Mouse (Mus musculus): Measurements from ENCODE around the gene A430078G23Rik. TPM values are rescaled to one million over a fixed set of nuclear protein-coding genes. Genes with fewer than 3 reads are reported as not detected.

Gene A430078G23Rik
- polyA plus RNA-seq, 1 experiment: 3.1 TPM

GRCm38 (mm10) chr8:3368091-3368490, 14.9 kb downstream of the A430078G23Rik start:
- no peak for DNase-seq
- TF ChIP-seq POLR2A (IDR thresholded peaks at IDR 0.05; ENCODE audit: borderline replicate concordance, extremely low read depth, low read depth, low read length) (no peak), CTCF (IDR thresholded peaks at IDR 0.05; ENCODE audit: insufficient read depth, low read length) (no peak)
- 42% methylated on average over 1 of the region's 1 CpGs for WGBS
- H3K4me1 ChIP-seq (ENCODE audit: control insufficient read depth, insufficient read depth, low read length): no peaks in the 10 kb centered on the region
- no peak overlapping the region for H3K4me3 ChIP-seq (replicated peaks; ENCODE audit: extremely low read depth, low read depth, low read length)

DNA sequence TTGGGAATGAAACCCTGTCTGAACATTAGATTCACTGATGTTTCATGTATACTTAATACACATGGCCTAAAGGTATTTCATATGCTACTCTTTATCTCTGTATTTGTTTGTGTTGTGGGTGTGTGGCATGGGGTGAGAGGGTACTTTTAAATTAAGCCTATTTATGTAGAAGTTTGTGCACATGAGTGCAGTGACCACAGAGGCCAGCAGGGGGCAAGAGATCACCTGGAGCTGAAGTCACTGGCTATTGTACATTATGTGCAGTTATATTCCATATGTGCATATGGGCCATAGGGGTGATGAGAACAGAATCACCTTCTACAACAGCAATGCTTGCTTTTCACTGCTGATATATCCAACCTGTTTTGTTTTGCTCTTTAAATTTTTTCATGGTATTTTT, 22.5 kb downstream of the A430078G23Rik start:
- H3K4me3 ChIP-seq (replicated peaks; ENCODE audit: extremely low read depth, low read depth, low read length): no peak overlapping the region
- DNase-seq: no peak
- TF ChIP-seq POLR2A (IDR thresholded peaks at IDR 0.05; ENCODE audit: borderline replicate concordance, extremely low read depth, low read depth, low read length) (no peak), CTCF (IDR thresholded peaks at IDR 0.05; ENCODE audit: insufficient read depth, low read length) (peak; percentile 29; the same call in 1 of the 2 replicates)
- H3K4me1 ChIP-seq (ENCODE audit: control insufficient read depth, insufficient read depth, low read length): no peaks in the 10 kb centered on the region

DNA sequence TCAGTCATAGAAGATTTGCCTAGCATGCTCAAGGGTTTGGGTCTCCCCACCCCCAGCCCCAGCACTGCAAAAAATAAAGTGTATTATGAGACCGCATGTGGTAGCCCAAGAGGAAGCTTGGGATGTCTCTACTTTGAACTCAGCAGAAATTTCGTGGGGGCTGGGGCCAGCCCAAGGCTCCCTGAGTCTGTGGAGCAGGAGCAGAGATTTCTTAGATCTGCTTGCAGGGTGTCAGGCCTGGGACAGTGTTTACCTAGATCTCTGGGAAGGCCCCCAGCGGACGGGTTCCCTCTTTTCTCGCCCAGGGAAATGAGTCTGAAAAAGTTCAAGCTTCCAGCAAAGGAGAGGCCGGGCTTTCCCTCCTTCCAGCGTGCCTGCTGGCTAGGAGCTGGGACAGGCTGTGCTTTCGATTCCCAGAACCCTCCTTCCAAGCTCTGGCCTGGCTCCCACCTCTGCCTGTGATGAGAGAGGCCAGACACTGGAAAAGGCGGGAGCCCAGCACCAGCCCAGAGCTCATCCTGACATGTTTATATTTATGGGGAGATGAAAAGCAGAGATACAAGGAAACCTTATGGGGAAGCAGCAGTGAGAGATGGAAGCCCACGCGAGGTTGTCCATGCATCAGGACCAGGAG, 23.5 kb downstream of the A430078G23Rik start:
- 38% methylated on average over 11 of the region's 11 CpGs for WGBS
- no peak for DNase-seq
- TF ChIP-seq POLR2A (IDR thresholded peaks at IDR 0.05; ENCODE audit: borderline replicate concordance, extremely low read depth, low read depth, low read length) (no peak), CTCF (IDR thresholded peaks at IDR 0.05; ENCODE audit: insufficient read depth, low read length) (no peak)

DNA sequence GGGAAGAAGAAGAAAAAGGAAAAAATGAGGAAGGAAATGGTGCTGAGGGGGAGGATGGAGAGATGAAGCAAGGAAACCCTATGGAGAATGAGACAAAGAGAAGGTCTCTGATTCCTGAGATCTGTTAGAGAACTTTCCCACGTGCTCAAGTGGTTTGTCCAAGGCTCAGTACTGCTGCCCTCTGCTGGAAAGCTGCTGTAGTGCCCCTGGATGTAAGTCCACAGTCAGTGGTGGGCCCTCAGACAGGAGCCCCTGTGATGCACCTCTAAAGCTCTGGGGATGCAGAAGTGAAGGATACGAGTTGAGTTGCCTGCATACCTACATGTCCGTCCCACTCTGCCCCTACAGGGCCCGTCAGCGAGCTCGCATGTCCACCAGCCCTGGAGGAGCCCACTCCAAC, 34.1 kb downstream of the A430078G23Rik start:
- DNase-seq: peak; percentile 65
- peaks cover 2% of the 10 kb centered on the region; the same call in 1 of the 2 replicates for H3K4me1 ChIP-seq (ENCODE audit: control insufficient read depth, insufficient read depth, low read length)
- WGBS: 46% methylated on average over 6 of the region's 6 CpGs
- H3K4me3 ChIP-seq (replicated peaks; ENCODE audit: extremely low read depth, low read depth, low read length): no peak overlapping the region
- TF ChIP-seq CTCF (IDR thresholded peaks at IDR 0.05; ENCODE audit: insufficient read depth, low read length): peak; percentile 96
- TF ChIP-seq POLR2A (IDR thresholded peaks at IDR 0.05; ENCODE audit: borderline replicate concordance, extremely low read depth, low read depth, low read length): no peak

More for the DNA sequence above, 23.5 kb downstream of the A430078G23Rik start:
- Histone ChIP-seq H3K4me3 (replicated peaks; ENCODE audit: extremely low read depth, low read depth, low read length) (no peak overlapping the region), H3K4me1 (ENCODE audit: control insufficient read depth, insufficient read depth, low read length) (no peaks in the 10 kb centered on the region)

DNA sequence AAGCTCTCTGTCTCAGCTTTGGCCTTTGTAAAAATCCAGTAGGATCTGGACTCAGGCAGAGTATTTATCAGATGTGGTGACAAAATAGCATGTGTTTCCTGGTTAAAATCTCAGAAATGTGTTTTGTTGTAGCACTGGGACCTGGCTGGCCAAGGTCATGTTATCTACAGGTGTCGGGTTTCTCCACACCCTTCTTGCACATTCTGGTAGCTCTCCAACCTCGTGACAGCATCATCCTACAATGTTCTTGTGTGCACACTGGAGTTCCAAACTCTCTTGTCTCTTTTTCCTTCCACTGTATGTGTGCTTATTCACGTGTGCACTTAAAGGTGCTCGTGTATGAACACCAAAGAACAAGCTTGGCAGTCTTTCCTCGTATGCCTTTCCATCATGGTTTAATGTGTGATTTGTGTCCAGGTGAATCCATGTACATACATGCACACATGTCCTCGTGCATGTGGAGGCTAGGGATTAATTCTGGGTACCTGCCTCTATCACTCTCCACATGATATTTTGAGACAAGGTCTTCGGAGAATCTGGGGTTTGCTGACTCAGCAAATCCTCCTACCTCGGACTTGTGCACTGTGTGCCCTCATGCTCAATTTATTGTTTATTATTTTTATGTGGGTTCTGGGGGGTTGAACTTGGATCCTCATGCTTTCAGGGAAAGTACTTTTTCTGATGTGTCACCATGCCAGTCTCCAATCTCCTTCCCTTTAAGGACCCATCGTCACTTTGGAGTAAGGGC, 35.5 kb downstream of the A430078G23Rik start:
- DNase-seq: no peak
- WGBS: 58% methylated on average over 9 of the region's 9 CpGs
- TF ChIP-seq CTCF (IDR thresholded peaks at IDR 0.05; ENCODE audit: insufficient read depth, low read length) (no peak), POLR2A (IDR thresholded peaks at IDR 0.05; ENCODE audit: borderline replicate concordance, extremely low read depth, low read depth, low read length) (no peak)
- H3K4me3 ChIP-seq (replicated peaks; ENCODE audit: extremely low read depth, low read depth, low read length): no peak overlapping the region
- peaks cover 3% of the 10 kb centered on the region; the same call in 1 of the 2 replicates for H3K4me1 ChIP-seq (ENCODE audit: control insufficient read depth, insufficient read depth, low read length)

DNA sequence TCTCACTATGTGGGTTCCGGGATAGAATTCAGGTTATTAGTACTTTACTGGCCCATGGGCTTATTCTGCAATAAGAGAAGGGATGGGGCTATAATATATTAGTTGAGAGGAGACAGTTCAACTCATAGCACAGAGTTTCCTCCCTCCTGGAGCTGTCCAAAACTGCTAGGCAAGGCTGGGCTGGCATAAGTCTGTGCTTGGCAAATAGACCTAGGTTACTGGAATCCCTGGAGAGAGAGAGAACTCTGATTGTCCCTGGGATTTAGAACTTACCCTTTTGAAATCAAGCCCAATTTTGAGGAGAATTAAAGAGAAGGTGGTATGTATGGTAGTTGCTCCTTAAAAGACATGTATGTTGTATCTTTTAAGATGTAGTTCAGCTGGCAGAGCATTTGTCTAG, 36.3 kb downstream of the A430078G23Rik start:
- no peak for DNase-seq
- TF ChIP-seq POLR2A (IDR thresholded peaks at IDR 0.05; ENCODE audit: borderline replicate concordance, extremely low read depth, low read depth, low read length) (no peak), CTCF (IDR thresholded peaks at IDR 0.05; ENCODE audit: insufficient read depth, low read length) (no peak)
- Histone ChIP-seq H3K4me3 (replicated peaks; ENCODE audit: extremely low read depth, low read depth, low read length) (no peak overlapping the region), H3K4me1 (ENCODE audit: control insufficient read depth, insufficient read depth, low read length) (peaks cover 3% of the 10 kb centered on the region; the same call in 1 of the 2 replicates)
- 92% methylated on average over 1 of the region's 1 CpGs for WGBS

DNA sequence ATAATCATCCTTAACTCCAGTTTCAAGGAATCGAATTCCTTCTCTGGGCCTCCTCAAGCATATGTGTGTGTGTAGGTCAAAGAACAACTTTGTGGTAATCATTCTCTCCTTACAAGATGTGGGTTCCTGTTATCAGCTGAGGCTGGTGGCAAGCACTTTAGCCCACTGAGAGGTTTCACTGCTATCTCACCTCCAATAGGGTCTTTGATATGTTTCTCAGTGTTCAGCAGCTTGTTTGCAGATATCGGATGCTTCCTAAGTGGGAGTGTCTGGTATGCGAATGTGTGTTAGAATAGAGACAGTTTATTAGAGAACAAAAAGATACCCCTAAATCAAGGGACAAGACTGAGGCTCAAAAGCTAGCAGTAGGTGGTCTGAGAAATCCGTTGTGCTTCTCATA, 39.1 kb downstream of the A430078G23Rik start:
- 38% methylated on average over 4 of the region's 4 CpGs for WGBS
- TF ChIP-seq CTCF (IDR thresholded peaks at IDR 0.05; ENCODE audit: insufficient read depth, low read length): no peak
- TF ChIP-seq POLR2A (IDR thresholded peaks at IDR 0.05; ENCODE audit: borderline replicate concordance, extremely low read depth, low read depth, low read length): no peak

GRCm38 (mm10) chr8:3392771-3393710, 39.8 kb downstream of the A430078G23Rik start, which contains the start of gene Arhgef18:
Gene Arhgef18 (plus strand): TSS chr8:3393006.
- Histone ChIP-seq H3K4me3 (replicated peaks; ENCODE audit: extremely low read depth, low read depth, low read length) (peak within 1 kb of the TSS; percentile 78), H3K4me1 (ENCODE audit: control insufficient read depth, insufficient read depth, low read length) (peaks cover 3% of the 10 kb centered on the region; the same call in 1 of the 2 replicates)
- no peak for TF ChIP-seq CTCF (IDR thresholded peaks at IDR 0.05; ENCODE audit: insufficient read depth, low read length)
- peak; percentile 72 for TF ChIP-seq POLR2A (IDR thresholded peaks at IDR 0.05; ENCODE audit: borderline replicate concordance, extremely low read depth, low read depth, low read length)
- peak; percentile 90 for DNase-seq
- 13% methylated on average over 48 of the region's 48 CpGs for WGBS

More for the DNA sequence above, 39.1 kb downstream of the A430078G23Rik start:
- H3K4me3 ChIP-seq (replicated peaks; ENCODE audit: extremely low read depth, low read depth, low read length): peak overlapping the region; percentile 78
- DNase-seq: no peak
- peaks cover 3% of the 10 kb centered on the region; the same call in 1 of the 2 replicates for H3K4me1 ChIP-seq (ENCODE audit: control insufficient read depth, insufficient read depth, low read length)

DNA sequence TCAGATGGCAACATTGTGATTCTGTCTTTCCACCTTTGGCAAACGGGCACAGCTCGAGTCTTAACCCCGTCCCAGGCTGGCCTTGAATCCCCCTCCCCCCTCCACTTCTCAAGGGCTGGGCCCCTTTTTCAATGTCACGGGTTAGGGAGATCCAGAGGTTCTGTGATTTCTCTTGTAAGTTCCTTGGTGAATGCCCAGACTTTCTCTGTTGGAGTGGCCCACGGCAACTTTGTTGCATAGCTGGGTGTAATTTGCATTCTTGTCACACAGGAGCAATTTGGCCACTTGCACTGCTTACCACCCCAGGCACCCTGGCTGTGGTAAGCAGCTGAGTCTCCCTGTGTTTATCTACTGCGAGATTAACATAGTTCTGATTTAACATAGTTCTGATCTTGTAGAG, 41.4 kb downstream of the A430078G23Rik start:
- 47% methylated on average over 6 of the region's 6 CpGs for WGBS
- no peak for DNase-seq
- peaks cover 3% of the 10 kb centered on the region; the same call in 1 of the 2 replicates for H3K4me1 ChIP-seq (ENCODE audit: control insufficient read depth, insufficient read depth, low read length)
- H3K4me3 ChIP-seq (replicated peaks; ENCODE audit: extremely low read depth, low read depth, low read length): no peak overlapping the region
- TF ChIP-seq CTCF (IDR thresholded peaks at IDR 0.05; ENCODE audit: insufficient read depth, low read length) (no peak), POLR2A (IDR thresholded peaks at IDR 0.05; ENCODE audit: borderline replicate concordance, extremely low read depth, low read depth, low read length) (no peak)

Data from lung, adult 2 months (tissue).